Mouse (Mus musculus): ENCODE results near the gene Zfp788.
"Not testable (repeated sequence)": the region's sequence is repeated elsewhere in the genome, so short reads cannot be mapped to it uniquely, and the experiment has no call there.

Gene Zfp788

DNA sequence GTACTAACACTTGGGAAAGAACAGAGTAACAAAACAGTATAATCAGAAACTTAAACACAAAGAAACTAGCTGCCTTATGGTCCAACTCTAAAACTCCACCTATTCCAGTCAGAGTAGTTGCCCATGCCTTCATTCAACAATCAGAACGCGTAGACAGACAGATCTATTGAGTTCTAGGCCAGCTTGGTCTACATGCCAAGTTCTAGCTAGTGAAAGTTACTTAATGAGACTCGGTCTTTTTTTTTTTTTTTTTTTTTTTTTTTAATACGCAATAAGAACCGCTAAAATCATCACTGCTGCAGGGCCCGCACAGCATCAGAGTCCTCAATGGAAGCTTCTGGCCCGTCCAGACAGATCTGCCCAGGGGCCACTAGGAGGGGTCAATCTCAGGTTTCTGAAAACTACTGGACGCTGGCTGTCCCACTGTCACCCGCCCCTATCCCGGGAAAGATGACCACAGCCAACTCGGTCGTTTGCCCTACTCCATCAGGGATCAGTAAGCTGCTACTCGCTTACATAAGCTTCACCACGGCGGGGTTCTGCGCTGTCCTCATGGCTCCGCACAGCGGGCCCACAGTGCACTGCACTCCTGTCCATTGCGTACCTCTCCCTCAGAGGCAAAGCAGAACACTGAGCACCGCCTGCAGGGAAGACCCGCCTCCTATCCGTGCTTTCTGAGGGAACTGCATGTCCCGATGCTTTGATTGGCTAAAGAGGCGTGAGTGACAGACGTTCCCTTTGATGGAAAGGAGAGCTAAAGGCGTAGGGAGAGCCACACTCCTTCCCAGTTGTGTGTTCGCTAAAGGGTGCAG is at the start of gene Zfp788:
Gene Zfp788, plus strand, starts transcription at position 795 of the 812 bp plus-strand sequence.
- peak; percentile 73 to 77 for DNase-seq

DNA sequence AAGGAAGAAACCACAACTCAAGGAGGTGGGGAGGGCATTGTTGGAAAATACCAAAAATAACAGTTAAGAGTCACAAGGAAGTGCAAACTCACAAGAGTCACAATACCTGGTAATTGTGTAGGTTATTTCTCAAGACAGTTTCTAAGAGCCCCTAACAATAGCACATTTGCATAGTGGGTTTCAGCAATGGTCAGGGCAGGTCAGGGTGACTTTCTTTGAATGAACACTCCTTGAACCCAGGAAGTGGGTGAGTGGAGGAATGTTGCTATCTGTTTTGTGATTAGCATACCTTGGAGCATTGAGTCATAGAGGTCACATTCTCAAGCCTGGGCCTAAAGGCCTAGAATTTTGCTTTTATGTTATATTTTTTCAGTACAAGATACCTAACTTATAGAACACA is 45.2 kb upstream of the Zfp788 start:
- not testable (repeated sequence) for DNase-seq

DNA sequence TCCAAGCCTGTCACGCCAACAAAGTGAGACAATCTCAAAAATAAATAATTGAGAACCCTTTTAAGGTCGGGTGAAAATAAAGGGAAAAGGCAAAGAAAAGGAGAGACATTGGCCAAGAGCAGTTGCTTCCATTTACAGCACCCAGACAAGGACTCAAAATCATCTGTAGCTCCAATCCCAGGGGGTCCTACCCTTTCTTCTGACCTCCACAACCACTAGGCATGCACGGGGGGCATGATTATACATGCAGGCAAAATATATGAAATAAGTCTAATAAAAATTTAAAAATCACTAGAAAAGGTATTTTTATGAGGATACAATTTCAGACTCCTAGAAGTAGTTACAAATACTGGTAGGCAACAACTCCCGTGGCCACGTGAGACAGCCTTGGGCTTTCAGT is 34.4 kb upstream of the Zfp788 start:
- no peak for DNase-seq

DNA sequence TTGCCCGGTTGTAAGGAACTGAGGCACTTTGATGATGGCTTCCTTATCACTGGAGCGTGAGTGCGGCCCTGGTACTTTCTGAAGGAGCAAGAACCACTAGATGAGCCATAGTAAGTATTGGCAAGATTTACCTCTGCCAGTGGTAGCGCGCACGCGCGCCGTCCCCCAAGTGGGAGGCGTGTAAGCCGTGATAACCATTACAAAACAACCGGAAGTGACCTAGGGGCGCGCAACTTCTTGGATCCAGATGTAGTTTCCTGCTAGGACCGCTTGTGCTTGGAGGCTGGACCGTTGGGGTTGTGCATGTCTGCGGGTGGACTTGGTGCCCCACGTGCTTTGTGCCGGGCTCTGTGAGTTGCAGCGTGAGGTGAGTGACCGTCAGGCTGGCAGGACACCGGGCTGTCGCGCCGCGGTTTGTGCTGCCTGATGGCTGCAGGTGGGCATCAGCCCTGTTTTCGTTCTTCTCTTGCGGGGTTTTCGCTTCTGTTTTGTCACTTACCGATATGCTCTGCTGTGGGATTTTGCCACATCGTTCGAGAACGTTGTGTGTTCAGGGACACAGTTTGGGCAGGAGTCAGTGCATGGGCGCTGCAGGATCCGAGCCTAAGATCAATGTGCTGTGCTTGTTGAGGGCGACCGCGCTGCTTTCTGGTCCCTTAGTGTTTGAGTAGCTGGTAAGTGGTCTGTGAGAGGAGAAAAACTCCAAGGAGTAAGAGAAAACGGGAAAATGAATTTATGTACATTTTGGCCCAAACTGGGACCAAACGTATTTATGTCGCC is 33.8 kb upstream of the Zfp788 start, which contains the start of gene 2610021A01Rik:
Gene 2610021A01Rik, plus strand, starts transcription at position 197 of the 780 bp plus-strand sequence.
- DNase-seq = peak; percentile 91 to 92

- DNase-seq = no peak
These were observed 33.0 kb upstream of the Zfp788 start for GRCm38 (mm10) chr7:41599932-41600548.

DNA sequence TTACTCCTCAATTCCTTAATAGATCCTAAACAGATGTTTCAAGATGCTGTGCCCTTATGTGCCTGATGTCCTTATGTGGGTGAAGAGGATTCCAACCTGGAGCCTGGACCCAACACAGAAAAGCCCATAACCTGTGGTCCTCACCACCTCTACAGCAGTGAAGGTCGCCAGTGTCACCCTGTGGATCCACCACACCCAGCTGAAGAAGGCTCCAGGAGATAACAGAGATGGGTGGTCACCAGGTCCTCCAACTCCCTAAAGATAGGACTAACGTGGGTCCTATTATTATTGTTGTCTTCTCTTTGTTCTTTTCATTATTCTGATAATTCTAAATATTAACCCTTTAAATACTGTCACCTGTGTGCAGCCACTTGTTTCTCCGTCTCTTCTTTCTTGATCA is 21.3 kb upstream of the Zfp788 start:
- DNase-seq = no peak

GRCm38 (mm10) chr7:41616241-41616640 is 16.8 kb upstream of the Zfp788 start:
- DNase-seq = not testable (repeated sequence)

DNA sequence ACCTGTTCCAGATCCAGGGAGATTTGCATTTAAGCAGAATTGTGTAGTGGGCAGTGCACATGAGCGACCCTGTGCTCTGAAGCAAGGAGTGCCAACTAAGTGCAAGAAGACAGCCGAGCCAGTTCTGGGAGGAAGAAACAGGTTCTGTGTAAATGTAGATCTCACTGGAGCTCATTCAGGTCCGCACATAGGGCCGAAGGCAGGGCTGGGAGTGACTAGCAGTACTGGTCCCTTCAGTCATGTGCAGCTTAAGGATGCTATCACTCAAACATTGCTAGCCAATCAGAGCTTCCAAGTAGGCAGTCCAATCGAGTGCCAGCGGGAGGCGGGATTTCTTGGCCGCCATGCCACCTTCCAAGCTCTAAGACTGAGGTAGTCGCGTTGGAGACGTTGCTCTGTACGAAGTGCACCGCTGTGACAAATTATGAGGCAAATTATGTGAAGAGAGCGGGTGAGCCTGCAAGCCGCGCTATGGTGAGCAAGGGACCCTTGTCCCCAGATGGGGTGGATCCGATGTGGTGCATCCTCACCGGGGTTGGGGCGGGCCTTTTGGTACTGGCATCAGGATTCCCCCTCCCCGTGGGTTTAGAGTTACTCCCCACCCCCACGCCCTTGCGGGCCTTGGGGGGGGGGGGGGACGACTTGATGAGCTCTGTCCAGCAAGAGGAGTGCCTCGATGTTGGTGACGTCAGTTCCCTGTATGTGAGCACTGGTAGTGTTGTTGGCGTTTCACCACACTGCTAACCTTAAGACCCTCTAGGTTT is 400 bp downstream of the Zfp788 start:
- peak; percentile 80 to 82 for DNase-seq

- DNase-seq = not testable (repeated sequence)
These were observed 41.3 kb downstream of the Zfp788 start for GRCm38 (mm10) chr7:41674326-41674725.
